Mouse (Mus musculus) cerebellum, adult 11 months (tissue): ENCODE results near the gene Hoxc10.

Source experiments
- DNase-seq: peaks from one replicate; pipeline ENCODE4 v3.0.0; 2022

Gene Hoxc10

GRCm38 (mm10) chr15:102967511-102968397 lies 1.2 kb downstream of the Hoxc10 start:
- DNase-seq = no peak

GRCm38 (mm10) chr15:102969296-102969695 lies 2.7 kb downstream of the Hoxc10 start:
- DNase-seq = no peak

- DNase-seq = no peak
Observed at GRCm38 (mm10) chr15:102970740-102971139, 4.1 kb downstream of the Hoxc10 start.

- no peak for DNase-seq
Observed at GRCm38 (mm10) chr15:102972254-102972653, 5.7 kb downstream of the Hoxc10 start.

GRCm38 (mm10) chr15:102972753-102973152 lies 6.2 kb downstream of the Hoxc10 start:
- DNase-seq = no peak

- DNase-seq = no peak
Observed at GRCm38 (mm10) chr15:102975034-102975433, 8.4 kb downstream of the Hoxc10 start.

- DNase-seq = no peak
Observed at GRCm38 (mm10) chr15:102975688-102976111, 9.1 kb downstream of the Hoxc10 start.

- DNase-seq = no peak
Observed at GRCm38 (mm10) chr15:102976171-102976570, 9.6 kb downstream of the Hoxc10 start, which contains the start of gene Hoxc9. Hoxc9 (plus strand) TSS chr15:102976439.

- no peak for DNase-seq
Observed at GRCm38 (mm10) chr15:102976631-102977422, 10.2 kb downstream of the Hoxc10 start.

- DNase-seq = no peak
Observed at GRCm38 (mm10) chr15:102977423-102977974, 10.9 kb downstream of the Hoxc10 start.

- DNase-seq = no peak
Observed at GRCm38 (mm10) chr15:102978615-102979515, 12.3 kb downstream of the Hoxc10 start.

- DNase-seq = no peak
Observed at GRCm38 (mm10) chr15:102979936-102980335, 13.3 kb downstream of the Hoxc10 start.

- no peak for DNase-seq
Observed at GRCm38 (mm10) chr15:102980352-102980751, 13.8 kb downstream of the Hoxc10 start.

- DNase-seq = no peak
Observed at GRCm38 (mm10) chr15:102980912-102981311, 14.3 kb downstream of the Hoxc10 start.

- DNase-seq = no peak
Observed at GRCm38 (mm10) chr15:102981379-102982288, 15.0 kb downstream of the Hoxc10 start.

- DNase-seq = no peak
Observed at GRCm38 (mm10) chr15:102983716-102984115, 17.1 kb downstream of the Hoxc10 start.

- no peak for DNase-seq
Observed at GRCm38 (mm10) chr15:102984521-102984920, 17.9 kb downstream of the Hoxc10 start.

GRCm38 (mm10) chr15:102984925-102985324 lies 18.3 kb downstream of the Hoxc10 start:
- DNase-seq = no peak

- DNase-seq = peak; percentile 84
Observed at GRCm38 (mm10) chr15:102987124-102987833, 20.7 kb downstream of the Hoxc10 start.

GRCm38 (mm10) chr15:102988078-102988477 lies 21.5 kb downstream of the Hoxc10 start:
- no peak for DNase-seq
